Mouse (Mus musculus): ENCODE results near the gene Scrt2. TPM values are rescaled to one million over a fixed set of nuclear protein-coding genes. Genes with fewer than 3 reads are reported as not detected.
A peak's percentile ranks its signal among the peaks of the same experiment; 100 is the strongest.

Gene Scrt2
- polyA plus RNA-seq, 1 experiment from 2014 or later, result 0.08 TPM

GRCm38 (mm10) chr2:152139191-152139987, 58.1 kb downstream of the Scrt2 start:
- H3K27me3 ChIP-seq (replicated peaks; ENCODE audit: control insufficient read depth, insufficient read depth, low read length), result peaks cover 20% of the 10 kb centered on the region
- peaks cover 11% of the 10 kb centered on the region; the same call in 1 of the 2 replicates for H3K4me1 ChIP-seq (replicated peaks; ENCODE audit: control insufficient read depth, insufficient read depth, low read length)
- DNase-seq (ENCODE audit: low spot score) (no peak), ATAC-seq (replicated peaks; ENCODE audit: low FRiP score, low TSS enrichment, low read depth) (no peak)
- H3K4me3 ChIP-seq (ENCODE audit: low read depth, low read length), result no peak overlapping the region
- H3K4me2 ChIP-seq (ENCODE audit: low read length), result no peak overlapping the region
- H3K9me3 ChIP-seq (ENCODE audit: control insufficient read depth, low read length), result no peaks in the 10 kb centered on the region
- H3K27ac ChIP-seq (ENCODE audit: low read depth), result no peak overlapping the region
- H3K36me3 ChIP-seq (ENCODE audit: control insufficient read depth, insufficient read depth, low read length), result no peaks in the 10 kb centered on the region
- H3K9ac ChIP-seq (ENCODE audit: low read length), result no peak overlapping the region
- whole genome bisulfite sequencing, result 71% methylated on average over 10 of the region's 10 CpGs

GRCm38 (mm10) chr2:152140941-152141340, 59.6 kb downstream of the Scrt2 start:
- Histone ChIP-seq H3K27ac (ENCODE audit: low read depth) (no peak overlapping the region), H3K9ac (ENCODE audit: low read length) (no peak overlapping the region), H3K4me2 (ENCODE audit: low read length) (no peak overlapping the region)

GRCm38 (mm10) chr2:152141491-152141890, 60.2 kb downstream of the Scrt2 start:
- H3K4me2 ChIP-seq (ENCODE audit: low read length), result peak overlapping the region; percentile 83
- DNase-seq (ENCODE audit: low spot score) (no peak), ATAC-seq (replicated peaks; ENCODE audit: low FRiP score, low TSS enrichment, low read depth) (no peak)
- H3K27ac ChIP-seq (ENCODE audit: low read depth), result peak overlapping the region; percentile 48
- H3K9me3 ChIP-seq (ENCODE audit: control insufficient read depth, low read length), result no peaks in the 10 kb centered on the region
- H3K4me1 ChIP-seq (replicated peaks; ENCODE audit: control insufficient read depth, insufficient read depth, low read length), result peaks cover 11% of the 10 kb centered on the region; the same call in 1 of the 2 replicates
- 50% methylated on average over 1 of the region's 1 CpGs for WGBS
- peak overlapping the region; percentile 12; the same call in 1 of the 2 replicates for H3K9ac ChIP-seq (ENCODE audit: low read length)
- no peaks in the 10 kb centered on the region for H3K36me3 ChIP-seq (ENCODE audit: control insufficient read depth, insufficient read depth, low read length)
- H3K4me3 ChIP-seq (ENCODE audit: low read depth, low read length), result peak overlapping the region; percentile 28
- peaks cover 28% of the 10 kb centered on the region for H3K27me3 ChIP-seq (replicated peaks; ENCODE audit: control insufficient read depth, insufficient read depth, low read length)

More at GRCm38 (mm10) chr2:152140941-152141340, 59.6 kb downstream of the Scrt2 start:
- Histone ChIP-seq H3K9me3 (ENCODE audit: control insufficient read depth, low read length) (no peaks in the 10 kb centered on the region), H3K27me3 (replicated peaks; ENCODE audit: control insufficient read depth, insufficient read depth, low read length) (peaks cover 28% of the 10 kb centered on the region), H3K4me1 (replicated peaks; ENCODE audit: control insufficient read depth, insufficient read depth, low read length) (peaks cover 11% of the 10 kb centered on the region; the same call in 1 of the 2 replicates), H3K36me3 (ENCODE audit: control insufficient read depth, insufficient read depth, low read length) (no peaks in the 10 kb centered on the region), H3K4me3 (ENCODE audit: low read depth, low read length) (no peak overlapping the region)
- DNase-seq (ENCODE audit: low spot score) (no peak), ATAC-seq (replicated peaks; ENCODE audit: low FRiP score, low TSS enrichment, low read depth) (no peak)
- 49% methylated on average over 11 of the region's 11 CpGs for WGBS

- peaks cover 11% of the 10 kb centered on the region; the same call in 1 of the 2 replicates for H3K4me1 ChIP-seq (replicated peaks; ENCODE audit: control insufficient read depth, insufficient read depth, low read length)
- ATAC-seq (replicated peaks; ENCODE audit: low FRiP score, low TSS enrichment, low read depth) (peak; percentile 75), DNase-seq (ENCODE audit: low spot score) (peak; percentile 80)
- H3K4me2 ChIP-seq (ENCODE audit: low read length), result peak overlapping the region; percentile 83
- peaks cover 28% of the 10 kb centered on the region for H3K27me3 ChIP-seq (replicated peaks; ENCODE audit: control insufficient read depth, insufficient read depth, low read length)
- peak overlapping the region; percentile 28 for H3K4me3 ChIP-seq (ENCODE audit: low read depth, low read length)
- H3K36me3 ChIP-seq (ENCODE audit: control insufficient read depth, insufficient read depth, low read length), result no peaks in the 10 kb centered on the region
- 1% methylated on average over 13 of the region's 13 CpGs for WGBS
- H3K9me3 ChIP-seq (ENCODE audit: control insufficient read depth, low read length), result no peaks in the 10 kb centered on the region
- peak overlapping the region; percentile 48 for H3K27ac ChIP-seq (ENCODE audit: low read depth)
- peak overlapping the region; percentile 12; the same call in 1 of the 2 replicates for H3K9ac ChIP-seq (ENCODE audit: low read length)
Measured at GRCm38 (mm10) chr2:152142046-152142445, 60.7 kb downstream of the Scrt2 start.

- H3K4me3 ChIP-seq (ENCODE audit: low read depth, low read length), result peak overlapping the region; percentile 48
- WGBS, result 7% methylated on average over 11 of the region's 11 CpGs
- no peak for ATAC-seq (replicated peaks; ENCODE audit: low FRiP score, low TSS enrichment, low read depth)
Measured at GRCm38 (mm10) chr2:152142571-152142970, 61.2 kb downstream of the Scrt2 start.

GRCm38 (mm10) chr2:152143279-152144157, 62.2 kb downstream of the Scrt2 start, which contains the start of gene Tcf15:
Tcf15 (plus strand) TSS chr2:152143561.
- peaks cover 28% of the 10 kb centered on the region for H3K27me3 ChIP-seq (replicated peaks; ENCODE audit: control insufficient read depth, insufficient read depth, low read length)
- DNase-seq (ENCODE audit: low spot score), result peak; percentile 78
- WGBS, result 1% methylated on average over 92 of the region's 118 CpGs

More at GRCm38 (mm10) chr2:152142571-152142970, 61.2 kb downstream of the Scrt2 start:
- no peak for DNase-seq (ENCODE audit: low spot score)
- H3K27me3 ChIP-seq (replicated peaks; ENCODE audit: control insufficient read depth, insufficient read depth, low read length), result peaks cover 28% of the 10 kb centered on the region
- no peaks in the 10 kb centered on the region for H3K9me3 ChIP-seq (ENCODE audit: control insufficient read depth, low read length)
- peak overlapping the region; percentile 83 for H3K4me2 ChIP-seq (ENCODE audit: low read length)
- H3K4me1 ChIP-seq (replicated peaks; ENCODE audit: control insufficient read depth, insufficient read depth, low read length), result peaks cover 11% of the 10 kb centered on the region; the same call in 1 of the 2 replicates
- H3K27ac ChIP-seq (ENCODE audit: low read depth), result no peak overlapping the region
- H3K36me3 ChIP-seq (ENCODE audit: control insufficient read depth, insufficient read depth, low read length), result no peaks in the 10 kb centered on the region
- no peak overlapping the region for H3K9ac ChIP-seq (ENCODE audit: low read length)

GRCm38 (mm10) chr2:152144158-152144450, 62.8 kb downstream of the Scrt2 start:
- DNase-seq (ENCODE audit: low spot score), result no peak
- no peaks in the 10 kb centered on the region for H3K9me3 ChIP-seq (ENCODE audit: control insufficient read depth, low read length)
- peak overlapping the region; percentile 40 for H3K9ac ChIP-seq (ENCODE audit: low read length)
- peak overlapping the region; percentile 83 for H3K4me2 ChIP-seq (ENCODE audit: low read length)
- peaks cover 11% of the 10 kb centered on the region; the same call in 1 of the 2 replicates for H3K4me1 ChIP-seq (replicated peaks; ENCODE audit: control insufficient read depth, insufficient read depth, low read length)
- no peaks in the 10 kb centered on the region for H3K36me3 ChIP-seq (ENCODE audit: control insufficient read depth, insufficient read depth, low read length)
- H3K4me3 ChIP-seq (ENCODE audit: low read depth, low read length), result peak overlapping the region; percentile 48
- ATAC-seq (replicated peaks; ENCODE audit: low FRiP score, low TSS enrichment, low read depth), result no peak
- no peak overlapping the region for H3K27ac ChIP-seq (ENCODE audit: low read depth)
- H3K27me3 ChIP-seq (replicated peaks; ENCODE audit: control insufficient read depth, insufficient read depth, low read length), result peaks cover 28% of the 10 kb centered on the region
- 21% methylated on average over 9 of the region's 9 CpGs for WGBS

More at GRCm38 (mm10) chr2:152143279-152144157, 62.2 kb downstream of the Scrt2 start, which contains the start of gene Tcf15:
- Histone ChIP-seq H3K9ac (ENCODE audit: low read length) (peak within 1 kb of the TSS; percentile 40), H3K36me3 (ENCODE audit: control insufficient read depth, insufficient read depth, low read length) (no peaks in the 10 kb centered on the region), H3K4me2 (ENCODE audit: low read length) (peak within 1 kb of the TSS; percentile 83), H3K9me3 (ENCODE audit: control insufficient read depth, low read length) (no peaks in the 10 kb centered on the region), H3K4me1 (replicated peaks; ENCODE audit: control insufficient read depth, insufficient read depth, low read length) (peaks cover 11% of the 10 kb centered on the region; the same call in 1 of the 2 replicates), H3K4me3 (ENCODE audit: low read depth, low read length) (peak within 1 kb of the TSS; percentile 48), H3K27ac (ENCODE audit: low read depth) (no peak within 1 kb of the TSS)
- peak; percentile 83 for ATAC-seq (replicated peaks; ENCODE audit: low FRiP score, low TSS enrichment, low read depth)

GRCm38 (mm10) chr2:152144501-152144900, 63.2 kb downstream of the Scrt2 start:
- H3K27me3 ChIP-seq (replicated peaks; ENCODE audit: control insufficient read depth, insufficient read depth, low read length), result peaks cover 28% of the 10 kb centered on the region
- DNase-seq (ENCODE audit: low spot score) (no peak), ATAC-seq (replicated peaks; ENCODE audit: low FRiP score, low TSS enrichment, low read depth) (no peak)
- no peaks in the 10 kb centered on the region for H3K9me3 ChIP-seq (ENCODE audit: control insufficient read depth, low read length)
- H3K4me3 ChIP-seq (ENCODE audit: low read depth, low read length), result peak overlapping the region; percentile 48
- WGBS, result 67% methylated on average over 5 of the region's 5 CpGs
- no peaks in the 10 kb centered on the region for H3K36me3 ChIP-seq (ENCODE audit: control insufficient read depth, insufficient read depth, low read length)
- H3K9ac ChIP-seq (ENCODE audit: low read length), result no peak overlapping the region
- H3K27ac ChIP-seq (ENCODE audit: low read depth), result no peak overlapping the region
- peak overlapping the region; percentile 83 for H3K4me2 ChIP-seq (ENCODE audit: low read length)
- H3K4me1 ChIP-seq (replicated peaks; ENCODE audit: control insufficient read depth, insufficient read depth, low read length), result peaks cover 11% of the 10 kb centered on the region; the same call in 1 of the 2 replicates
